Mouse (Mus musculus): ENCODE results near the gene Ccnd3. TPM values are rescaled to one million over a fixed set of nuclear protein-coding genes. Genes with fewer than 3 reads are reported as not detected.

The Ccnd3 gene
- polyA plus RNA-seq, 1 experiment from 2014 or later: 341 TPM

- WGBS: 84% methylated on average over 4 of the region's 4 CpGs
- no peaks in the 10 kb centered on the region for H3K9me3 ChIP-seq (replicated peaks)
- H3K36me3 ChIP-seq: no peaks in the 10 kb centered on the region
- peaks cover 38% of the 10 kb centered on the region for H3K4me1 ChIP-seq
- peaks cover 84% of the 10 kb centered on the region for H3K27me3 ChIP-seq (ENCODE audit: low read depth, poor library complexity, severe bottlenecking)
- no peak for DNase-seq (ENCODE audit: low spot score)
- no peak overlapping the region for H3K4me3 ChIP-seq
- H3K27ac ChIP-seq (replicated peaks): no peak overlapping the region
Observed at GRCm38 (mm10) chr17:47469642-47470041, 35.2 kb upstream of the Ccnd3 start.

- H3K27ac ChIP-seq (replicated peaks): no peak overlapping the region
- no peak overlapping the region for H3K4me3 ChIP-seq
- H3K36me3 ChIP-seq: no peaks in the 10 kb centered on the region
- 92% methylated on average over 4 of the region's 4 CpGs for WGBS
- H3K9me3 ChIP-seq (replicated peaks): no peaks in the 10 kb centered on the region
- DNase-seq (ENCODE audit: low spot score): no peak
- peaks cover 79% of the 10 kb centered on the region for H3K27me3 ChIP-seq (ENCODE audit: low read depth, poor library complexity, severe bottlenecking)
- H3K4me1 ChIP-seq: peaks cover 33% of the 10 kb centered on the region
Observed at GRCm38 (mm10) chr17:47470121-47470520, 34.7 kb upstream of the Ccnd3 start.

- H3K27me3 ChIP-seq (ENCODE audit: low read depth, poor library complexity, severe bottlenecking): peaks cover 74% of the 10 kb centered on the region
- WGBS: 91% methylated on average over 5 of the region's 5 CpGs
- H3K36me3 ChIP-seq: no peaks in the 10 kb centered on the region
- no peak overlapping the region for H3K27ac ChIP-seq (replicated peaks)
- DNase-seq (ENCODE audit: low spot score): no peak
- H3K4me3 ChIP-seq: no peak overlapping the region
- H3K4me1 ChIP-seq: peaks cover 29% of the 10 kb centered on the region
- no peaks in the 10 kb centered on the region for H3K9me3 ChIP-seq (replicated peaks)
Observed at GRCm38 (mm10) chr17:47470686-47471085, 34.2 kb upstream of the Ccnd3 start.

- WGBS: 52% methylated on average over 15 of the region's 15 CpGs
- no peak for DNase-seq (ENCODE audit: low spot score)
- Histone ChIP-seq H3K27ac (replicated peaks) (no peak overlapping the region; the same call in 1 of the 2 replicates), H3K36me3 (no peaks in the 10 kb centered on the region), H3K4me3 (no peak overlapping the region), H3K4me1 (peaks cover 20% of the 10 kb centered on the region), H3K27me3 (ENCODE audit: low read depth, poor library complexity, severe bottlenecking) (peaks cover 54% of the 10 kb centered on the region), H3K9me3 (replicated peaks) (no peaks in the 10 kb centered on the region)
Observed at GRCm38 (mm10) chr17:47472435-47473350, 32.2 kb upstream of the Ccnd3 start.

- Histone ChIP-seq H3K4me1 (peaks cover 11% of the 10 kb centered on the region), H3K27ac (replicated peaks) (no peak overlapping the region), H3K4me3 (no peak overlapping the region), H3K9me3 (replicated peaks) (no peaks in the 10 kb centered on the region), H3K27me3 (ENCODE audit: low read depth, poor library complexity, severe bottlenecking) (peaks cover 45% of the 10 kb centered on the region), H3K36me3 (no peaks in the 10 kb centered on the region)
- WGBS: 18% methylated on average over 8 of the region's 8 CpGs
- peak; percentile 44 for DNase-seq (ENCODE audit: low spot score)
Observed at GRCm38 (mm10) chr17:47473434-47473974, 31.3 kb upstream of the Ccnd3 start.

- H3K27me3 ChIP-seq (ENCODE audit: low read depth, poor library complexity, severe bottlenecking): peaks cover 38% of the 10 kb centered on the region
- H3K4me1 ChIP-seq: peaks cover 7% of the 10 kb centered on the region; the same call in 1 of the 2 replicates
- no peak overlapping the region for H3K4me3 ChIP-seq
- no peaks in the 10 kb centered on the region for H3K36me3 ChIP-seq
- no peaks in the 10 kb centered on the region for H3K9me3 ChIP-seq (replicated peaks)
- DNase-seq (ENCODE audit: low spot score): no peak
- 86% methylated on average over 4 of the region's 4 CpGs for WGBS
- no peak overlapping the region for H3K27ac ChIP-seq (replicated peaks)
Observed at GRCm38 (mm10) chr17:47474250-47474649, 30.6 kb upstream of the Ccnd3 start.

- H3K4me3 ChIP-seq: no peak overlapping the region
- H3K4me1 ChIP-seq: peaks cover 7% of the 10 kb centered on the region; the same call in 1 of the 2 replicates
- H3K27me3 ChIP-seq (ENCODE audit: low read depth, poor library complexity, severe bottlenecking): peaks cover 29% of the 10 kb centered on the region
- no peak overlapping the region for H3K27ac ChIP-seq (replicated peaks)
- H3K9me3 ChIP-seq (replicated peaks): no peaks in the 10 kb centered on the region
- 88% methylated on average over 4 of the region's 4 CpGs for WGBS
- DNase-seq (ENCODE audit: low spot score): no peak
- no peaks in the 10 kb centered on the region for H3K36me3 ChIP-seq
Observed at GRCm38 (mm10) chr17:47475181-47475580, 29.7 kb upstream of the Ccnd3 start.

GRCm38 (mm10) chr17:47475714-47476113 is 29.1 kb upstream of the Ccnd3 start:
- H3K4me1 ChIP-seq: peaks cover 7% of the 10 kb centered on the region; the same call in 1 of the 2 replicates
- no peaks in the 10 kb centered on the region for H3K9me3 ChIP-seq (replicated peaks)
- 62% methylated on average over 3 of the region's 3 CpGs for WGBS
- H3K4me3 ChIP-seq: no peak overlapping the region
- H3K27ac ChIP-seq (replicated peaks): no peak overlapping the region
- H3K36me3 ChIP-seq: no peaks in the 10 kb centered on the region
- no peak for DNase-seq (ENCODE audit: low spot score)
- H3K27me3 ChIP-seq (ENCODE audit: low read depth, poor library complexity, severe bottlenecking): peaks cover 23% of the 10 kb centered on the region

GRCm38 (mm10) chr17:47479887-47480286 is 25.0 kb upstream of the Ccnd3 start:
- H3K36me3 ChIP-seq: no peaks in the 10 kb centered on the region
- H3K9me3 ChIP-seq (replicated peaks): no peaks in the 10 kb centered on the region
- WGBS: 75% methylated on average over 3 of the region's 3 CpGs
- no peak for DNase-seq (ENCODE audit: low spot score)
- H3K27ac ChIP-seq (replicated peaks): no peak overlapping the region
- H3K27me3 ChIP-seq (ENCODE audit: low read depth, poor library complexity, severe bottlenecking): no peaks in the 10 kb centered on the region
- H3K4me1 ChIP-seq: peaks cover 12% of the 10 kb centered on the region
- H3K4me3 ChIP-seq: no peak overlapping the region

- 47% methylated on average over 2 of the region's 2 CpGs for WGBS
Observed at GRCm38 (mm10) chr17:47482401-47482800, 22.4 kb upstream of the Ccnd3 start.

GRCm38 (mm10) chr17:47484241-47484921 is 20.5 kb upstream of the Ccnd3 start:
- H3K4me1 ChIP-seq: peaks cover 22% of the 10 kb centered on the region
- WGBS: 20% methylated on average over 1 of the region's 1 CpGs
- peak overlapping the region; percentile 71 for H3K27ac ChIP-seq (replicated peaks)
- no peak overlapping the region for H3K4me3 ChIP-seq
- peak; percentile 39 for DNase-seq (ENCODE audit: low spot score)
- peaks cover 15% of the 10 kb centered on the region for H3K36me3 ChIP-seq
- H3K27me3 ChIP-seq (ENCODE audit: low read depth, poor library complexity, severe bottlenecking): no peaks in the 10 kb centered on the region
- no peaks in the 10 kb centered on the region for H3K9me3 ChIP-seq (replicated peaks)

More at GRCm38 (mm10) chr17:47482401-47482800, 22.4 kb upstream of the Ccnd3 start:
- no peaks in the 10 kb centered on the region for H3K27me3 ChIP-seq (ENCODE audit: low read depth, poor library complexity, severe bottlenecking)
- no peak overlapping the region for H3K27ac ChIP-seq (replicated peaks)
- DNase-seq (ENCODE audit: low spot score): peak; percentile 65
- H3K4me3 ChIP-seq: no peak overlapping the region
- no peaks in the 10 kb centered on the region for H3K9me3 ChIP-seq (replicated peaks)
- 0 out of 2 replicates have a peak, but pooled peaks cover under 1% of the 10 kb centered on the region for H3K36me3 ChIP-seq
- H3K4me1 ChIP-seq: peaks cover 22% of the 10 kb centered on the region

- no peak overlapping the region for H3K4me3 ChIP-seq
- WGBS: 11% methylated on average over 3 of the region's 3 CpGs
- no peaks in the 10 kb centered on the region for H3K27me3 ChIP-seq (ENCODE audit: low read depth, poor library complexity, severe bottlenecking)
- DNase-seq (ENCODE audit: low spot score): no peak
- H3K27ac ChIP-seq (replicated peaks): peak overlapping the region; percentile 71
- peaks cover 21% of the 10 kb centered on the region for H3K36me3 ChIP-seq
- H3K4me1 ChIP-seq: peaks cover 22% of the 10 kb centered on the region
- no peaks in the 10 kb centered on the region for H3K9me3 ChIP-seq (replicated peaks)
Observed at GRCm38 (mm10) chr17:47484993-47485392, 19.9 kb upstream of the Ccnd3 start.

All from midbrain, embryonic 10.5 days (tissue).